In the genomic region with DNA sequence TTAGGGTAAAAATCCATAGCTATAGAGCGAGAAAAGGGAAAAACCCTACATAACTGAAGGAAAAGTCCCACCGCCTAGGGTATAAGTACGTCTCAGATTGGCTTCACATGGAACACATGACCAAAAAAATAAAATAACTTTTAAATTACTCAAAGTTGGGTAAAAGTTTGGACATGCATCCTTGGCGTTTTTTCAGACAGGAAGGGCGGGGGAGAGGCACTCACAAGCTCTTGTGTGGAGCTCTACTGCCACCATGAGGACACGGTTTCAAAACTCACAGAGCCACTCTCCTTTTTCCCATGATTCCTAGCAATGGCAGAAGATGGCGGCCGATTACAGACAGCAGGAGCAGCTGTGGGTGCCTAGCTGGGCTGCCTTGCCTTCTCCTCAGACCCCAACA, we compare ENCODE assay signal across 8 mouse cellular contexts.
DNase-seq lines count a peak whose midpoint lies in the region; ATAC-seq and TF ChIP-seq lines count a peak whose summit lies in the region.
"Not testable (repeated sequence)": the region's sequence is repeated elsewhere in the genome, so short reads cannot be mapped to it uniquely, and the experiment has no call there.

No protein-coding gene starts in this region.

- H3K4me2 ChIP-seq in hindbrain, embryonic 13.5 days; midbrain, postnatal 0 days (ENCODE audit: low read depth, low read length, poor library complexity, severe bottlenecking): not testable (repeated sequence)
- H3K4me2 ChIP-seq in liver, embryonic 15.5 days = peak overlapping the region; percentile 47
- H3K4me2 ChIP-seq in stomach, postnatal 0 days (replicated peaks; ENCODE audit: low read depth) = 0 out of 2 replicates have a peak overlapping the region, but pooled peaks have one; percentile 11

- not testable (repeated sequence) for H3K9me3 ChIP-seq in ES-E14 (ENCODE audit: control insufficient read depth, insufficient read depth, low read depth, low read length); embryonic facial prominence, embryonic 10.5 days; hindbrain, embryonic 13.5 days; liver, embryonic 15.5 days (replicated peaks); midbrain, postnatal 0 days (ENCODE audit: low read length); stomach, postnatal 0 days (ENCODE audit: control insufficient read depth, low read length)

- intact Hi-C loops in heart, adult 2 months (cut with DNase I) = not testable (repeated sequence)

- not testable (repeated sequence) for DNase-seq in ES-E14 (ENCODE audit: low read depth, low spot score); stomach, postnatal 0 days (ENCODE audit: low spot score)
- peak; percentile 52 for DNase-seq in embryonic facial prominence, embryonic 10.5 days (ENCODE audit: low spot score)
- peak; percentile 3 to 96 for DNase-seq in heart, adult 2 months
- DNase-seq in layer of hippocampus, adult 9-10 months (ENCODE audit: low spot score) = peak; percentile 85
- DNase-seq in midbrain, postnatal 0 days (ENCODE audit: low spot score) = peak; percentile 31

- H3K79me2 ChIP-seq in heart, adult 2 months (replicated peaks; ENCODE audit: control insufficient read depth, insufficient read depth, low read length) = not testable (repeated sequence)

- not testable (repeated sequence) for H3K27me3 ChIP-seq in embryonic facial prominence, embryonic 10.5 days (replicated peaks; ENCODE audit: low read depth, poor library complexity, severe bottlenecking); heart, adult 2 months (ENCODE audit: control insufficient read depth, insufficient read depth, low read length); hindbrain, embryonic 13.5 days; liver, embryonic 15.5 days; midbrain, postnatal 0 days (ENCODE audit: insufficient read depth, low read length); stomach, postnatal 0 days (ENCODE audit: control insufficient read depth, insufficient read depth, low read length)

- H3K4me3 ChIP-seq in ES-E14 (ENCODE audit: insufficient read depth in 1 of 2, low read depth in 1 of 2, low read length in 2 of 2, poor library complexity in 1 of 2, severe bottlenecking in 1 of 2); hindbrain, embryonic 13.5 days; midbrain, postnatal 0 days (ENCODE audit: low read depth, low read length); stomach, postnatal 0 days (ENCODE audit: low read depth, low read length): not testable (repeated sequence)
- peak overlapping the region; percentile 31; the same call in 1 of the 2 replicates for H3K4me3 ChIP-seq in embryonic facial prominence, embryonic 10.5 days
- H3K4me3 ChIP-seq in heart, adult 2 months = peak overlapping the region; percentile 40
- peak overlapping the region; percentile 32 for H3K4me3 ChIP-seq in liver, embryonic 15.5 days (replicated peaks)

- TF ChIP-seq CTCF in heart, adult 2 months (IDR thresholded peaks at IDR 0.05) = peak; percentile 70
- TF ChIP-seq CTCF in midbrain, postnatal 0 days (IDR thresholded peaks at IDR 0.05) = peak; percentile 63
- TF ChIP-seq CTCF in stomach, postnatal 0 days (IDR thresholded peaks at IDR 0.05; ENCODE audit: low read depth) = peak; percentile 68

- 62% methylated on average over 8 of the region's 8 CpGs for WGBS in embryonic facial prominence, embryonic 10.5 days
- WGBS in heart, adult 2 months = 42% methylated on average over 8 of the region's 8 CpGs
- 72% methylated on average over 8 of the region's 8 CpGs for WGBS in hindbrain, embryonic 13.5 days
- 56% methylated on average over 8 of the region's 8 CpGs for WGBS in liver, embryonic 15.5 days (ENCODE audit: insufficient replicate concordance)
- WGBS in midbrain, postnatal 0 days = 60% methylated on average over 8 of the region's 8 CpGs
- 62% methylated on average over 8 of the region's 8 CpGs for WGBS in stomach, postnatal 0 days

- peaks cover 13% of the 10 kb centered on the region for H3K36me3 ChIP-seq in ES-E14 (ENCODE audit: control insufficient read depth, insufficient read depth, low read length, poor library complexity, severe bottlenecking)
- H3K36me3 ChIP-seq in embryonic facial prominence, embryonic 10.5 days (replicated peaks) = peaks cover 58% of the 10 kb centered on the region
- not testable (repeated sequence) for H3K36me3 ChIP-seq in heart, adult 2 months (ENCODE audit: control insufficient read depth, insufficient read depth, low read length); hindbrain, embryonic 13.5 days; liver, embryonic 15.5 days (replicated peaks); midbrain, postnatal 0 days (ENCODE audit: insufficient read depth, low read length); stomach, postnatal 0 days (ENCODE audit: control insufficient read depth, insufficient read depth, low read length)

- not testable (repeated sequence) for ATAC-seq in hindbrain, embryonic 13.5 days (ENCODE audit: low FRiP score); liver, embryonic 15.5 days (ENCODE audit: insufficient read depth); midbrain, postnatal 0 days (ENCODE audit: low FRiP score); stomach, postnatal 0 days (ENCODE audit: low FRiP score, low TSS enrichment)

- not testable (repeated sequence) for H3K4me1 ChIP-seq in ES-E14 (ENCODE audit: control insufficient read depth in 2 of 2, insufficient read depth in 2 of 2, low read length in 2 of 2, poor library complexity in 1 of 2); embryonic facial prominence, embryonic 10.5 days; heart, adult 2 months (ENCODE audit: control insufficient read depth, insufficient read depth, low read length); hindbrain, embryonic 13.5 days (replicated peaks); midbrain, postnatal 0 days (ENCODE audit: insufficient read depth, low read length); stomach, postnatal 0 days (replicated peaks; ENCODE audit: control insufficient read depth, insufficient read depth)
- peaks cover 12% of the 10 kb centered on the region; the same call in 1 of the 2 replicates for H3K4me1 ChIP-seq in liver, embryonic 15.5 days (replicated peaks)

- TF ChIP-seq EP300 in heart, adult 2 months (IDR thresholded peaks at IDR 0.05; ENCODE audit: insufficient read depth, low read depth, low read length); stomach, postnatal 0 days (optimal IDR thresholded peaks at IDR 0.05): not testable (repeated sequence)

- not testable (repeated sequence) for H3K9ac ChIP-seq in ES-E14 (ENCODE audit: insufficient read depth, low read depth, low read length, poor library complexity, severe bottlenecking); heart, adult 2 months (ENCODE audit: low read depth, low read length); hindbrain, embryonic 13.5 days; liver, embryonic 15.5 days; midbrain, postnatal 0 days (replicated peaks; ENCODE audit: low read length, poor library complexity, severe bottlenecking); stomach, postnatal 0 days (ENCODE audit: low read length)

- in situ Hi-C loops in ES-E14 (cut with MboI; ENCODE audit: low sequenced_read_pairs in 2 of 2, unreplicated experiment in 2 of 2) = not testable (repeated sequence)

- not testable (repeated sequence) for H3K27ac ChIP-seq in ES-E14 (ENCODE audit: insufficient read depth, low read depth, low read length, poor library complexity, severe bottlenecking); embryonic facial prominence, embryonic 10.5 days (replicated peaks); liver, embryonic 15.5 days (replicated peaks); midbrain, postnatal 0 days (ENCODE audit: low read depth, low read length); stomach, postnatal 0 days (replicated peaks)
- peak overlapping the region; percentile 72 for H3K27ac ChIP-seq in heart, adult 2 months
- H3K27ac ChIP-seq in hindbrain, embryonic 13.5 days = peak overlapping the region; percentile 69

- TF ChIP-seq POLR2A in heart, adult 2 months (IDR thresholded peaks at IDR 0.05; ENCODE audit: insufficient read depth, low read depth, low read length) = not testable (repeated sequence)

TF ChIP-seq in ES-E14, 5 proteins besides CTCF, POLR2A, EP300 and RAD21:
- TF ChIP-seq MAFK (IDR thresholded peaks at IDR 0.05; ENCODE audit: insufficient read depth, low read depth, low read length) (peak; percentile 50; the same call in 1 of the 2 replicates), HCFC1 (IDR thresholded peaks at IDR 0.05; ENCODE audit: borderline replicate concordance, insufficient read depth, low read length) (peak; percentile 54; the same call in 1 of the 2 replicates), ZNF384 (IDR thresholded peaks at IDR 0.05; ENCODE audit: low read depth, low read length) (peak; percentile 99)
